Mouse (Mus musculus) ES-E14 (cell line): Measurements from ENCODE around the gene Myod1.

Source experiments
- CHD2 ChIP-seq: IDR thresholded peaks from 2 replicates; pipeline ENCODE4 v1.6.1; 2014; ENCODE audit warnings: mild to moderate bottlenecking, low read depth, low read length, inconsistent platforms
- MAFK ChIP-seq: IDR thresholded peaks from 2 replicates; pipeline ENCODE4 v1.6.1; 2014; ENCODE audit warnings: mild to moderate bottlenecking, low read depth, low read length, inconsistent platforms; ENCODE audit not compliant: insufficient read depth
- ZC3H11A ChIP-seq: IDR thresholded peaks from 2 replicates; pipeline ENCODE4 v1.6.1; 2012; ENCODE audit warnings: low read depth, mild to moderate bottlenecking, inconsistent platforms, low read length, borderline replicate concordance
- ZNF384 ChIP-seq: IDR thresholded peaks from 2 replicates; pipeline ENCODE4 v1.6.1; 2012; ENCODE audit warnings: low read depth, low read length, inconsistent platforms

- TF ChIP-seq ZC3H11A (no peak), ZNF384 (no peak), MAFK (no peak), CHD2 (no peak)
Measured at GRCm38 (mm10) chr7:46347692-46348091, 28.6 kb upstream of the Myod1 start.
